Mouse (Mus musculus): ENCODE data around the gene Gm5129. TPM values are rescaled to one million over a fixed set of nuclear protein-coding genes. Genes with fewer than 3 reads are reported as not detected.
"Not testable (repeated sequence)": the region's sequence is repeated elsewhere in the genome, so short reads cannot be mapped to it uniquely, and the experiment has no call there.

Gm5129 gene
- total RNA-seq, 2 experiments from 2014 or later: 1.7 TPM; not detected in 1

DNA sequence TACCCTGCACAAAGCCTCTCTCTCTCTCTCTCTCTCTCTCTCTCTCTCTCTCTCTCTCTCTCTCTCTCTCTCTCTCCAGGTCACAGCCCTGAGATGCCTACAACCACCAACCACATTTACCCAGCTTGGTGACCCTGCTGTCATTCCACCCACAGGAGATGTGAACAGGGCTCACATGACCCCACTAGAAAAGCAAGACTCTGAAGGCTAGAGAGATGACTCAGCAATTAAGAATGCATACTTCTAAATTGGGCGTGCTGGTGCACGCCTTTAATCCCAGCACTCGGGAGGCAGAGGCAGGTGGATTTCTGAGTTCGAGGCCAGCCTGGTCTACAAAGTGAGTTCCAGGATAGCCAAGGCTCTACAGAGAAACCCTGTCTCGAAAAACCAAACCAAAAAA is 9.7 kb downstream of the Gm5129 start:
- ATAC-seq (replicated peaks; ENCODE audit: poor library complexity): not testable (repeated sequence)

DNA sequence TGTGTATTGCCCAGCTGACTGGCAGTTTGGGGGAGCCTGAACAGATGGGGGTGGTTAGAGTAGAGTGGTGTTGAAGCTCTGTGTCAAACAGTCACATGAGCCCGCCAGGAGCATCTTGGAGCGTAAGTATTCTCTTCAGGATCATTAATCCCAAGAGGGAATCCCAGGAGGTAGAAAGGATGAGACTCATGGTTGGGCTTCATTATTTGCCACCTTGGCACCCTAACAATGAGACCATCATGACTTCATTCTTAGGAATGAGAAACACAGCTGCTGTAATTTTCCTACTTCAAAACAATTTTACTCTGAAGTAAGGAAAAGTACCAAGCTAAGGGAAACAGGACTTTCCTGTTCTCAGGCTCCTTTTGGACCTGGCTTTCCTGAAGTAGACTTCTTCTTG is 10.4 kb downstream of the Gm5129 start:
- no peak for ATAC-seq (replicated peaks; ENCODE audit: poor library complexity)

DNA sequence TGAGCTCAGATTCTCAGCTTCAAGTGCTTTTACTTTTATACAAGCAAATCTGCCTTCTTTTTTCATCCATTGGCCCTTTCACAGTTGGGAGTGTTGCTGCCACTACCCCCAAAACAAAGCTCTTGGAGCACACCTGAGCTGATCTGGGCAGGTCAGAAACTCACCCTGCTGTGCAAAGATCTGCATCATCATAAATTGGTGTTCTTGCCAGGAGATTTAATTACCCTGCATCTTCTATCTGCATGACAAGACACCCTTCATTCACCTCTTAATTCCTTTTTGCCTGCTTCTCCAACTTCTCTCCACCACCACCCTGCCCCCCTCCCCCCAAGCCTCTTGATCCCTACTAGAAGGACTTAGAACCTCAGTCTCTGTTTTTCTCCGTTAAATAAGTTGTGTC is 14.6 kb downstream of the Gm5129 start:
- ATAC-seq (replicated peaks; ENCODE audit: poor library complexity): no peak

DNA sequence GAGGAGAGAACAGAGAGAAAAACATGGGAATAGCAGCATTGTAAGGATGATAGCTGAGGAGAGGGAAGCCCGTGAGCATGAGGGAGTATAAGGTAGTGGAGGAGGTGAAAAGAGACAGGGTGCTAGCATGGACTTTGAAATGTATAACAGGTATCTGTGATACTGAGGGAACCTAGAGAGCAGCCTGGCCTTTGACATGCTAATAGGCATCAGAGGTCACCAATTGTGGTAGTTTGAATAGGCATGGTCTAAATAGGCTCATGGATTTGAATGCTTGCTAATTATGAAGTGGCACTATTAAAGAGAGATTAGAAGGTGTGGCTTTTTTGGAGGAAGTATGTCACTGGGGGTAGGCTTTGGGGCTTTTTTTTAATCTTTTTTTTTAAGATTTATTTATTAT is 22.8 kb downstream of the Gm5129 start:
- no peak for ATAC-seq (replicated peaks; ENCODE audit: poor library complexity)

DNA sequence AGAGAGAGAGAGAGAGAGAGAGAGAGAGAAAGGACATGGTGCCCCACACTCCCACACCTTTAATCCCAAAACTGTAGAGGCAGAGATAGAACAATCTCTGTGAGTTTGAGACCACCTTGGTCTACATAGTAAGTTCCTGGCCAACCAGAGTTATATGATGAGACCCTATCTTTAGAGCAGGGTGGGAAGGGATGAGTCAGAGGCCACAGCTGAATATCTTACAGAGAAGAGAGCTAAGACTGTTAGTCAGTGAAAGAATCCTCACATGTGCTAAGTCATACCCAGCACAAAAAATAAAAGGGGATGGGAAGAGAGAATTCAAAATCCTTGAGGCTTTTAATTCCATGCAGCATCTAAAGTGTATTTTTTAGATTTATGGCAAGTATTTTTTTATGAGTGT is 24.1 kb downstream of the Gm5129 start:
- ATAC-seq (replicated peaks; ENCODE audit: poor library complexity): no peak

DNA sequence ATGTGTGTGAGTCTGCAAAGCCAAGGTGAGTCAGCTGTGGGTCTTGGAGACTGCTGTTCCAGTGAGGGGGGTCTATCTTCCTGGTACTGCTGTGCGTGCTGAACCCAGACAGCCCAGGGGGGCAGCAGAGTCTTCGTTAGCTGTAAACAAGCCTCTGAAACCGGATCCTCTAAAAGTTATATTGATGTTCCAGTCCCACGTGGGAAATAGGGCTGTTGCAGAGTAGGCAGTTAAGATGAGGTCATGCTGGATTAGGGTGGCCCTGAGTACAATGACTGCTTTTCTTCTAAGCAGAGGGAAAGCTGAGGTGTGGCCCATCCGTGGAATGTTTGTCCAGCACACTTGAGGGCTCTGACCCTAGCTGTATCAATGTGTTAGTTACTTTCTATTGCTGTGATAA is 27.5 kb downstream of the Gm5129 start:
- ATAC-seq (replicated peaks; ENCODE audit: poor library complexity): no peak

DNA sequence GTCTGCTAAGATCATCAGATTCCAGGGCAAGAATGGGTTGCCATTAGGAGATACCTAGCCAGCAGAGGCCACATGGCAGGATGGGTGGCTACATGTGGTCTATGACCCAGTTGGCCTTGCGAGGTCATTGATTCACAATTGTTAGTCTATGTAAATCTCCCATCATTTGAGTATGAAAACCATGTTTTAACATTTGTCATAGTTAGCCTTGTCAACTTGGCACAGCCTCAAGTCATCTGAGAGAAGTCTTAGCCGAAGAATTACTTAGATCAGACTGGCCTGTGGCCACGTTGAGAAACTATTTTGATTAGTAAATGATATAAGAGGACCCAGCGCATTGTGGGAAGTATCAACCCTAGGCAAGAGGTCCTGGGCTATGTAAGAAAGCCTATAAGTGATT is 28.5 kb downstream of the Gm5129 start:
- no peak for ATAC-seq (replicated peaks; ENCODE audit: poor library complexity)

DNA sequence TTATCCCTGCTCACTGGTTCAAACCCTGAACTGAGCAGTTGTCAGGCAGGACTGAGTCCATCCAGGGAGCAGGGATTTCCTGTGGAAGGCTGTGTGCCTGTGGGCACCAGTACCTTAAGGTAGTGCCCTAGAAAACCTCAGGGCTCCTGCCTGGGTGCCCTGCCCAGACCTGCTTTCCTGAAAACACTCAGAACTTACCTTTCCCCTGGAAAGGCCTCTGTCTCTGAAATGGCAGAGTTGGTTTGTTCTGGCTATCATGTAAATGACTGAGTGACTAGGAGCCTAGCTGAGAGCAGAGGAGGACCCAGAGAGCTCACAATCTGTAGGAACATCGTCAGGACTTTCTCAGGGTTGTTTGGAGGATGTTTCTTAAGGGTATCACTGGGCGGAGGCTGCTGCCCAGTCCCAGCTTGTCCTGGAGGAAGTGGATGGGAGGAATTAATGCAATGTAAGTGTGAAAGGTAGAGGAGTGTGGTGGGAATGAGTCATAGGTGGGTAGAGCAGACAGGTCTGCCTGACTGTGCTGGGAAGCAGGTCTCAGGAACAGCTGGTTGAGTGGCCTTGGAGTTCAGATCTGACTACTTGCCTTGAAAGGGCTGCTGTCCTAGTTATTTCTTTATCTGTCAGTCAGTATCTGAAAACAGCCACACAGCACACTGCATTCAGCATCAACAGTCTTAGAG is 36.1 kb downstream of the Gm5129 start:
- ATAC-seq (replicated peaks; ENCODE audit: poor library complexity): no peak

DNA sequence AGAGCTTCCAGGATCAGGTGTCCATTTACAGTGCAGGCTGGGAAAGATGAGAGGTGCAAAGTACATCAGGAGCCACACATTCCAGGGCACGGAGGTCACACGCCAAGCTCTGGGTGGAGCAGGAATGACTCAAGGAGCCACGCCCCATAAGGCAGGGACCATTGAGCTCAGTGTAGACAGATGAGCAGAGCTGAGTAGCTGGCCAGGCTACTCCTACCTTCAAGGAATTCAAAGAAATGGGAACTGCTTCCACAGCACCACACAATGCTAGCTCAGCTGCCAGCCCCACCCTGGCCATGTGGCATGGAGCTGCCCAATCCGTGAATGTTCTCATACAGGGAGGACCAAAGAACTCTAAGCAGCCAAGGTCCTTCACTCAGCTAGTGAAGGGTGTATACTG is 37.2 kb downstream of the Gm5129 start:
- no peak for ATAC-seq (replicated peaks; ENCODE audit: poor library complexity)

DNA sequence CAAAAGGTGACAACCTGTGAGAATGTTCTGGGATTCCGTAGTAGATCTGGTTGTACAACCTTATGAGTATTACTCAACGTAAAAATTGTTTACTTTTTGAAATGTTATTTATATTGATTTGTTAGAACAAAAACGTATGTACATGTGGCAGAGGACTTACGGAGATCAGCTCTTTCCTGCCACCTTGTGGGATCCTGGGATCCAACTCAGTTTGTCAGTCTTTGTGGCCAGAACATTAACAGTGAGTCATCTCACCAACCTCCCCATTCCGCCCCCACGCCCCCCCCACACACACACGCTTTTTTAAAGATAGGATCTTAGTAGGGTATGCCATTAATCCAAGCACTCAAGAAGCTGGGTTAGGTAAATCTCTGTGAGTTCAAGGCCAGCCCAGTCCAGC is 47.4 kb downstream of the Gm5129 start:
- ATAC-seq (replicated peaks; ENCODE audit: poor library complexity): no peak

DNA sequence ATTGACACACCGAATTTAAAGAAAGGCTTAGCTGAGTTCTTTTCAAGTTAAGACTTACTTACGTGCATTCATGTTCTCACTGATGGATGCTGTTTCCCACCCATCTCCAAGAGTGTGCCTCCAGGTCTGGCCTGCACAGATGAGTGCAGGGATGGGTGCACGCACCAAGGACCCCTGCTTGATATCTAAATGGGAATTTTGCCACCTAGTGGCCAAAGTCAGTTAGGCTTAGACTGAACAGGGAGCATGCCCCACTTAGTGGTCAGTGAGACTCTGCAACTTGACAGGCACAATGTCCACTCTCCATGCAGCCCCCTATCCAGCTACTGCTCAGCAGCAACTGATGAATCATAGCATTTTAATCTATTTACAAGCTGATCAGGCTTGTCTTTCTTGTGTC is 48.1 kb downstream of the Gm5129 start:
- ATAC-seq (replicated peaks; ENCODE audit: poor library complexity): peak; percentile 74

Other genes with a start within 250 kb of the Gm5129 start
- 26.3 and 28.3 TPM in 2 replicates for gene Ube3c, start 166.7 kb downstream of the Gm5129 start, total RNA-seq (2015)
- gene Ube3c, start 166.7 kb downstream of the Gm5129 start, total RNA-seq (2017): 27.2 and 33.3 TPM in 2 replicates
- 139 and 173 TPM in 2 replicates for gene Dnajb6, start 248 bp downstream of the Gm5129 start, total RNA-seq (2015)
- gene Dnajb6, start 248 bp downstream of the Gm5129 start, total RNA-seq (2017): 142 and 144 TPM in 2 replicates